Mouse (Mus musculus) intestine, embryonic 14.5 days (tissue): ENCODE data around the gene Adarb2. TPM values are rescaled to one million over a fixed set of nuclear protein-coding genes. Genes with fewer than 3 reads are reported as not detected.

ENCODE experiments used
- ATAC-seq: fragments of 200-750 bp; cut with Nextera tagmentation; replicated peaks from 2 replicates; pipeline ENCODE4 v1.8.0; 2017; ENCODE audit warnings: low read depth, moderate number of reproducible peaks, moderate TSS enrichment, moderate library complexity; ENCODE audit not compliant: low FRiP score, low TSS enrichment
- DNase-seq: peaks from one replicate; pipeline ENCODE4 v3.0.0-alpha.2; 2018; ENCODE audit warnings: low spot score
- H3K27ac ChIP-seq: fragments of 300-500 bp; sonication (generic); 2 replicates; pipeline ENCODE4 v1.5.1; 2014; ENCODE audit warnings: low read depth, mild to moderate bottlenecking, control low read depth
- H3K27me3 ChIP-seq: fragments of 300-500 bp; sonication (generic); replicated peaks from 2 replicates; pipeline ENCODE4 v1.6.1; 2014; ENCODE audit warnings: low read length, control low read depth; ENCODE audit not compliant: control insufficient read depth, insufficient read depth
- H3K36me3 ChIP-seq: fragments of 300-500 bp; sonication (generic); 2 replicates; pipeline ENCODE4 v1.6.1; 2014; ENCODE audit warnings: low read length, control low read depth; ENCODE audit not compliant: control insufficient read depth, insufficient read depth
- H3K4me1 ChIP-seq: fragments of 300-500 bp; sonication (generic); replicated peaks from 2 replicates; pipeline ENCODE4 v1.6.1; 2014; ENCODE audit warnings: low read length, control low read depth, mixed read lengths; ENCODE audit not compliant: control insufficient read depth, insufficient read depth
- H3K4me2 ChIP-seq: fragments of 300-500 bp; sonication (generic); 2 replicates; pipeline ENCODE4 v1.6.1; 2014; ENCODE audit warnings: low read length
- H3K4me3 ChIP-seq: fragments of 300-500 bp; sonication (generic); 2 replicates; pipeline ENCODE4 v1.5.1; 2014; ENCODE audit warnings: low read depth, low read length, control low read depth, mixed read lengths
- H3K9ac ChIP-seq: fragments of 300-500 bp; sonication (generic); 2 replicates; pipeline ENCODE4 v1.6.1; 2014; ENCODE audit warnings: mild to moderate bottlenecking, low read length
- H3K9me3 ChIP-seq: fragments of 300-500 bp; sonication (generic); 2 replicates; pipeline ENCODE4 v1.6.1; 2016; ENCODE audit warnings: low read length, control low read depth; ENCODE audit not compliant: control insufficient read depth
- WGBS: fragments of 180-500 bp; shearing (Covaris S2); extraction: QIAGEN DNeasy Blood & Tissue Kit; methylation state at CpG from one replicate; pipeline ENCODE4 v1.1.7; 2014; 5-methylcytosine and 5-hydroxymethylcytosine counted together
- polyA plus RNA-seq: library from polyadenylated mRNA; unstranded; fragments of >200 nt; fragmentation: Nextera tagmentation; extraction: Ambion mirVana; gene quantifications from 2 replicates; pipeline ENCODE4 v1.2.1, GENCODE M21; 2014

The Adarb2 gene
- polyA plus RNA-seq, 1 experiment from 2014 or later, result 1.7 TPM

DNA sequence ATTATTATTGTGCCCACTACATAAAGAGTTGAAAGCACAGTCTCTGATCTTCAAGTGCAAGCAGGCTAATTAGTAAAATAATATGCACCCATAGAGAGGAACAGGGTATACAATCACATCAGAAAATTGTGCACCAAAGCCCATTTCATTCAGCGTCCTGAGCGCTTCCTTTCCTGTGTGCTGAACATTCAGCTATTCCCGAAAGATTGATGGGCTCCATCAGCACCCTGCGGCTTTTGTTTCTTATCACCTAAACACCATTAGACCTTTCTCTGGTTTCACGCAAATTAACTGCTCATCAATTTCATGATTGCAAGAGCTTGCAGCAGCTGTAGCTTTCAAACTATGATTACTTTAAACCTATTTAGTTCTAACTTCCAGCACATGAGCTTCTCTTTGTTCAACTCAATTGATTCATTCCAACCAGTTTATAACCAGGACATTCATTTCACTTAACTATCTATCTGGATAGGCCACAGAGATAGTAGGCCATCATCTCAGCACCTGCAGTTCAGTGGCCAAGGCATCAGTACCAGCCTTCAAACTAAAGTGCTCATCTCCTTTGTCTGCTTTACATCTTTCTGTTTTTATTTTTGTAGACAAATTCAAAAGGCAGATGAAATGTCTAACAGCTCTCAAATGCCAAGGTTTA, 45.5 kb downstream of the Adarb2 start:
- Histone ChIP-seq H3K27me3 (no peaks in the 10 kb centered on the region), H3K4me3 (no peak overlapping the region), H3K9me3 (no peaks in the 10 kb centered on the region), H3K4me1 (no peaks in the 10 kb centered on the region), H3K36me3 (no peaks in the 10 kb centered on the region), H3K4me2 (no peak overlapping the region), H3K27ac (no peak overlapping the region), H3K9ac (no peak overlapping the region)
- ATAC-seq, result no peak
- no peak for DNase-seq
- WGBS, result 41% methylated on average over 5 of the region's 5 CpGs

DNA sequence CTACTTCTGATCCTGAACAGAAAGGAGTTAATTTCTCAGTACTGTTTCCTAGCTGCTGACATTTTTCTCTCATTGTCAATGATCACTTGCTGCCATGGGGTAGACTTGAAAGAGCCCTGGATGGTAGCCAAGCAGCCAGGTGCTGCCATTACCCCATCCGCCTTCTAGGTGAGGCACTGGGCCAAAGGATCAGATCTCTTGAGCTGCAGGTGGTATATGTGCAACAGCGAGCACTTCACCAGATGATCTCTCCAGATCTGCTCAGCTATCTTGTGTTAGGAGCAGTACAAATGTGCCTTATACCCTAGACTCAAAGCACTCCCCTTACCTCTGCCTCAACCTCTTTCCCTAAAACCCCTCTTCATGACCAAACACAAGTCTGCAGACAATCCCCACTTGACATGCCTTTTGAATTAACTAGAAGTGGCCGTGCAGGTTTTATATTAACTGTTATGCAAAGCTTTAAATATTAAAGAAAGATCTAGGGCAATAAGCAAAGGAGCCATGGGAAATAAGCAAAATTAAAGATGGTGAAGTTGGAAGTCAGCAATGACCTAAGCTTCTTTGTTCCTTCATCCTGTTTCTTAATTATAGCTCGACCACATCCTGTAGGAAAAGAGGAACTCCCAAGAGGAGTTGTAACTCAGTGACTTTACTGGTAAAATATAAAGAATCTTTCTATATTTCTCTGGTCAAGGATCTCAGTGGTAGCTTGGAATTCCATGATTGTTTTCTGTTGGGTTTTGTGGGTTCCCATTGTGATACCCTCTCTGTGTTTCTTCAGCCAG, 69.7 kb downstream of the Adarb2 start:
- H3K36me3 ChIP-seq, result no peaks in the 10 kb centered on the region
- 75% methylated on average over 4 of the region's 4 CpGs for WGBS

GRCm38 (mm10) chr13:8283116-8283515, 80.5 kb downstream of the Adarb2 start:
- WGBS, result 82% methylated on average over 2 of the region's 2 CpGs
- DNase-seq (no peak), ATAC-seq (no peak)

More for the DNA sequence above, 69.7 kb downstream of the Adarb2 start:
- ATAC-seq (no peak), DNase-seq (no peak)
- Histone ChIP-seq H3K4me3 (no peak overlapping the region), H3K4me2 (no peak overlapping the region), H3K27me3 (no peaks in the 10 kb centered on the region), H3K9me3 (no peaks in the 10 kb centered on the region), H3K27ac (no peak overlapping the region), H3K4me1 (no peaks in the 10 kb centered on the region), H3K9ac (no peak overlapping the region)

DNA sequence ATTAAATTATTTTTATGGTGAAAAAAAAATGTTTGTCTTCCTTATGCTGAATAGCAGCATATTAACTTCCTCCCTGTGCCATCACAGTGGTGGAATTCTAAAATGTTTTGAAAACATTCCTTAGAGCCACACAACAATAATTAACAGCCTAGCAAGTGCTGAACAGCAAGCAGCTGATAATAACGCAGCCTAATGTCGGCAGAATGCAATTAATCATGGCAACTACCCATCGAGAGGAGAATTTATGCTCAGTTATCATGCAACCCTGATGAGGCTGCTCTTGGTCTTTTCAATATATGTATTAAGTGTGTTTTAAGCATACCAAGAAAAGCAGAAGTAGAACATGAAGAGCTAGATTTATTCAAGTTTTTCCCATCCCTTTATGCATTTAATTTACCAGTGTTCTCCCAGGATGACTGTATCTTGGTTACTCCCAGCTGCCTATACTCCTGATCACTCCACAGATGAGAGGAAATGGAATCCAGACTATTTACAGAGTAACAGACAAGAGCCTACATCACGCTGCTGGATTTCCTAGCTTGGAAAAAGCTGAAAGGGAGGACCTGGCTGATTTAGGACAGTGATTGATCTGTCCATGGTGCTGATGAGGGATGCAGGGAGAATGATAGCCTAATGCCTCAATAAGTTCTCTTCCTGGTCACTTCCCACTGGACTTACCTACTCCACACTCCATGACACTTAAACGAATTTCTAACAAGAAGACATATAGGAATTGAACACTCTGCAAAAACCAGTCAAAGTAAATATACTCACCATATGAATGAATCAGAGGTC, 113.9 kb downstream of the Adarb2 start:
- no peaks in the 10 kb centered on the region for H3K27me3 ChIP-seq
- DNase-seq, result peak; percentile 50
- no peaks in the 10 kb centered on the region for H3K4me1 ChIP-seq
- ATAC-seq, result no peak
- no peak overlapping the region for H3K9ac ChIP-seq
- H3K27ac ChIP-seq, result no peak overlapping the region
- no peak overlapping the region for H3K4me3 ChIP-seq
- no peaks in the 10 kb centered on the region for H3K9me3 ChIP-seq
- H3K4me2 ChIP-seq, result no peak overlapping the region
- 49% methylated on average over 5 of the region's 5 CpGs for WGBS
- H3K36me3 ChIP-seq, result no peaks in the 10 kb centered on the region

More at GRCm38 (mm10) chr13:8283116-8283515, 80.5 kb downstream of the Adarb2 start:
- no peak overlapping the region for H3K9ac ChIP-seq
- H3K27me3 ChIP-seq, result no peaks in the 10 kb centered on the region
- no peaks in the 10 kb centered on the region for H3K4me1 ChIP-seq
- H3K4me2 ChIP-seq, result no peak overlapping the region
- no peak overlapping the region for H3K4me3 ChIP-seq
- H3K36me3 ChIP-seq, result no peaks in the 10 kb centered on the region
- H3K9me3 ChIP-seq, result no peaks in the 10 kb centered on the region
- no peak overlapping the region for H3K27ac ChIP-seq

GRCm38 (mm10) chr13:8333589-8334455, 131.2 kb downstream of the Adarb2 start:
- no peak overlapping the region for H3K9ac ChIP-seq
- no peaks in the 10 kb centered on the region for H3K27me3 ChIP-seq
- ATAC-seq, result no peak
- 0 out of 2 replicates have a peak, but pooled peaks cover 7% of the 10 kb centered on the region for H3K4me1 ChIP-seq
- DNase-seq, result no peak
- H3K4me2 ChIP-seq, result no peak overlapping the region
- H3K27ac ChIP-seq, result no peak overlapping the region
- no peaks in the 10 kb centered on the region for H3K9me3 ChIP-seq
- WGBS, result 33% methylated on average over 7 of the region's 7 CpGs
- no peak overlapping the region for H3K4me3 ChIP-seq
- no peaks in the 10 kb centered on the region for H3K36me3 ChIP-seq

GRCm38 (mm10) chr13:8334580-8334979, 131.9 kb downstream of the Adarb2 start:
- ATAC-seq (no peak), DNase-seq (no peak)

DNA sequence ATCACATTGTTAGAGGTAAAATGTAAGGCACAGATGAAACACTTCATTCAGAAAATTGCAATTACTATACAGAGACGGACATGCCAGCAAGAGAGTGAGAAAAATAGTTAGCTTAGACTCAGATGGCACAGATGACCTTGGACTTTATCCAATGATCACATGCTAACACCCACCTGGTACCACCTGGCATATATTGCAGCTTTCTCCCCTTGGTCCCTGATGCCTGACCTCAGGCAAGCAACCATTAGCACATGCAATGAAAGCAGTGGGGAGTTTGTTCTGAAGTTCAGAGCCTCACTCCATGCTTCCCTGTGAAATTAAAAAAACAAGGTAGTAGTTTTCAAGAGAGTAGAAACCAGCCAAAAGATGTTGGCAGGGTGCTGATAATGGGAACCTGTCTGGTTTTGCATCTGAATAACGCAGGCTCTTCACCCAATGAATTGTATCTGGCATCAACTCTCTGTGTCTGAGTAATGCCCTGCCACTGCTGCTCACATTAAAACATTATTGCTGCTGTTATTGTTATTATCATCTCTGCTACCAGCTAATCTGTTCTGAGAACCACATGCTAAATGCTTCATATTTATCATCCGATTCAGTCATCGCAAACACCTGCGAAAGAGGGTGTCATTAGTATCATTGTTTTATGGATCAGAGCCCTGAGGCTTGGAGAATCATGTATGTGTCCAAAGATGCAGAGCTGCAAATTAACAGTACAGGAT, 138.6 kb downstream of the Adarb2 start:
- H3K4me2 ChIP-seq, result no peak overlapping the region
- WGBS, result 81% methylated on average over 5 of the region's 5 CpGs
- no peak overlapping the region for H3K9ac ChIP-seq
- no peak overlapping the region for H3K4me3 ChIP-seq
- H3K4me1 ChIP-seq, result no peaks in the 10 kb centered on the region
- H3K36me3 ChIP-seq, result no peaks in the 10 kb centered on the region
- DNase-seq (no peak), ATAC-seq (no peak)
- H3K9me3 ChIP-seq, result no peaks in the 10 kb centered on the region
- no peaks in the 10 kb centered on the region for H3K27me3 ChIP-seq
- no peak overlapping the region for H3K27ac ChIP-seq

More at GRCm38 (mm10) chr13:8334580-8334979, 131.9 kb downstream of the Adarb2 start:
- Histone ChIP-seq H3K27me3 (no peaks in the 10 kb centered on the region), H3K9me3 (no peaks in the 10 kb centered on the region), H3K4me2 (no peak overlapping the region), H3K4me1 (0 out of 2 replicates have a peak, but pooled peaks cover 7% of the 10 kb centered on the region), H3K4me3 (no peak overlapping the region), H3K9ac (no peak overlapping the region), H3K27ac (no peak overlapping the region), H3K36me3 (no peaks in the 10 kb centered on the region)
- WGBS, result 63% methylated on average over 4 of the region's 4 CpGs
